Mouse (Mus musculus): Measurements from ENCODE around the gene Ddx60. TPM values are rescaled to one million over a fixed set of nuclear protein-coding genes. Genes with fewer than 3 reads are reported as not detected.

Ddx60 gene
- total and polyA plus RNA-seq, 2 experiments from 2014 or later: 1.5 to 4.5 TPM

- DNase-seq (ENCODE audit: low spot score): peak; percentile 94
- no peak for TF ChIP-seq CTCF (IDR thresholded peaks at IDR 0.05; ENCODE audit: low read depth)
- TF ChIP-seq EP300 (IDR thresholded peaks at IDR 0.05; ENCODE audit: low read depth): peak; percentile 75; the same call in 1 of the 2 replicates
- Histone ChIP-seq H3K27me3 (ENCODE audit: control insufficient read depth, insufficient read depth, low read length) (no peaks in the 10 kb centered on the region), H3K9ac (replicated peaks; ENCODE audit: low read depth, low read length) (peak within 1 kb of the TSS; percentile 80), H3K4me1 (ENCODE audit: control insufficient read depth, insufficient read depth) (0 out of 2 replicates have a peak, but pooled peaks cover 9% of the 10 kb centered on the region), H3K36me3 (replicated peaks; ENCODE audit: control insufficient read depth, insufficient read depth, low read length) (peaks cover 3% of the 10 kb centered on the region; the same call in 1 of the 2 replicates), H3K27ac (ENCODE audit: low read depth) (peak within 1 kb of the TSS; percentile 97), H3K4me3 (ENCODE audit: low read depth, low read length) (peak within 1 kb of the TSS; percentile 58), H3K9me3 (replicated peaks; ENCODE audit: control insufficient read depth, low read length) (no peaks in the 10 kb centered on the region), H3K4me2 (ENCODE audit: low read depth, low read length) (peak within 1 kb of the TSS; percentile 60)
- 29% methylated on average over 5 of the region's 5 CpGs for WGBS
- peak; percentile 93 for ATAC-seq (ENCODE audit: insufficient read depth, low read depth)
These were observed 25.4 kb upstream of the Ddx60 start, which contains the start of gene Palld for GRCm38 (mm10) chr8:61902521-61902920. Gene Palld (minus strand): TSS chr8:61902690.

- peaks cover 19% of the 10 kb centered on the region; the same call in 1 of the 2 replicates for H3K4me1 ChIP-seq (ENCODE audit: control insufficient read depth, insufficient read depth)
- peak overlapping the region; percentile 58 for H3K4me2 ChIP-seq (ENCODE audit: low read depth, low read length)
- H3K27ac ChIP-seq (ENCODE audit: low read depth): peak overlapping the region; percentile 96
- no peaks in the 10 kb centered on the region for H3K27me3 ChIP-seq (ENCODE audit: control insufficient read depth, insufficient read depth, low read length)
- H3K4me3 ChIP-seq (ENCODE audit: low read depth, low read length): 0 out of 2 replicates have a peak overlapping the region, but pooled peaks have one; percentile 7
- DNase-seq (ENCODE audit: low spot score) (peak; percentile 93), ATAC-seq (ENCODE audit: insufficient read depth, low read depth) (peak; percentile 98)
- H3K9ac ChIP-seq (replicated peaks; ENCODE audit: low read depth, low read length): peak overlapping the region; percentile 40; the same call in 1 of the 2 replicates
- TF ChIP-seq EP300 (IDR thresholded peaks at IDR 0.05; ENCODE audit: low read depth) (peak; percentile 95), CTCF (IDR thresholded peaks at IDR 0.05; ENCODE audit: low read depth) (no peak)
- H3K9me3 ChIP-seq (replicated peaks; ENCODE audit: control insufficient read depth, low read length): no peaks in the 10 kb centered on the region
- WGBS: 9% methylated on average over 13 of the region's 13 CpGs
- no peaks in the 10 kb centered on the region for H3K36me3 ChIP-seq (replicated peaks; ENCODE audit: control insufficient read depth, insufficient read depth, low read length)
These were observed 19.3 kb upstream of the Ddx60 start for GRCm38 (mm10) chr8:61908303-61909215.

DNA sequence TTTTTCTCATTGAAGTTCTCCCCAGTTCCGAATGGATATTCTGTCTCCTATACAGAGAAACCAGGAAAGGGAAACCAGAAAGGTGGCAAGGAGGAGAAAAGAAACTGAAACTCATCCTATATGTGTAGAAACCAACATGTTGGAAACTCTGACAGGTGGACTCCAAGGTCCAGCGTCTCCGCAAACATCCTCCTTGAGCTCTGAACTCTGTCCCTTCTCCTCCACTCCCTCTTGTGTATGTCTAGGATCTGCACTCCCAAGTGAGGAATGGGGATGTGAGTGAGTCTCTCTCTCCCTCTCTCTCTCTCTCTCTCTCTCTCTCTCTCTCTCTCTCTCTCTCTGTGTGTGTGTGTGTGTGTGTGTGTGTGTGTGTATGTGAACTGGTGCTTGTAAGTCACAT is 18.6 kb upstream of the Ddx60 start:
- Histone ChIP-seq H3K4me3 (ENCODE audit: low read depth, low read length) (0 out of 2 replicates have a peak overlapping the region, but pooled peaks have one; percentile 5), H3K9ac (replicated peaks; ENCODE audit: low read depth, low read length) (no peak overlapping the region), H3K36me3 (replicated peaks; ENCODE audit: control insufficient read depth, insufficient read depth, low read length) (no peaks in the 10 kb centered on the region), H3K27ac (ENCODE audit: low read depth) (peak overlapping the region; percentile 83), H3K27me3 (ENCODE audit: control insufficient read depth, insufficient read depth, low read length) (no peaks in the 10 kb centered on the region), H3K9me3 (replicated peaks; ENCODE audit: control insufficient read depth, low read length) (no peaks in the 10 kb centered on the region), H3K4me1 (ENCODE audit: control insufficient read depth, insufficient read depth) (peaks cover 22% of the 10 kb centered on the region; the same call in 1 of the 2 replicates), H3K4me2 (ENCODE audit: low read depth, low read length) (peak overlapping the region; percentile 58)
- TF ChIP-seq CTCF (IDR thresholded peaks at IDR 0.05; ENCODE audit: low read depth) (no peak), EP300 (IDR thresholded peaks at IDR 0.05; ENCODE audit: low read depth) (no peak)
- no peak for ATAC-seq (ENCODE audit: insufficient read depth, low read depth)
- 48% methylated on average over 3 of the region's 3 CpGs for WGBS
- no peak for DNase-seq (ENCODE audit: low spot score)

- TF ChIP-seq EP300 (IDR thresholded peaks at IDR 0.05; ENCODE audit: low read depth) (no peak), CTCF (IDR thresholded peaks at IDR 0.05; ENCODE audit: low read depth) (no peak)
- Histone ChIP-seq H3K36me3 (replicated peaks; ENCODE audit: control insufficient read depth, insufficient read depth, low read length) (no peaks in the 10 kb centered on the region), H3K27ac (ENCODE audit: low read depth) (no peak overlapping the region), H3K9me3 (replicated peaks; ENCODE audit: control insufficient read depth, low read length) (no peaks in the 10 kb centered on the region), H3K27me3 (ENCODE audit: control insufficient read depth, insufficient read depth, low read length) (no peaks in the 10 kb centered on the region), H3K4me1 (ENCODE audit: control insufficient read depth, insufficient read depth) (peaks cover 23% of the 10 kb centered on the region; the same call in 1 of the 2 replicates), H3K4me2 (ENCODE audit: low read depth, low read length) (no peak overlapping the region), H3K9ac (replicated peaks; ENCODE audit: low read depth, low read length) (no peak overlapping the region), H3K4me3 (ENCODE audit: low read depth, low read length) (no peak overlapping the region)
- 92% methylated on average over 5 of the region's 5 CpGs for WGBS
- ATAC-seq (ENCODE audit: insufficient read depth, low read depth) (no peak), DNase-seq (ENCODE audit: low spot score) (no peak)
These were observed 15.1 kb upstream of the Ddx60 start for GRCm38 (mm10) chr8:61912817-61913216.

DNA sequence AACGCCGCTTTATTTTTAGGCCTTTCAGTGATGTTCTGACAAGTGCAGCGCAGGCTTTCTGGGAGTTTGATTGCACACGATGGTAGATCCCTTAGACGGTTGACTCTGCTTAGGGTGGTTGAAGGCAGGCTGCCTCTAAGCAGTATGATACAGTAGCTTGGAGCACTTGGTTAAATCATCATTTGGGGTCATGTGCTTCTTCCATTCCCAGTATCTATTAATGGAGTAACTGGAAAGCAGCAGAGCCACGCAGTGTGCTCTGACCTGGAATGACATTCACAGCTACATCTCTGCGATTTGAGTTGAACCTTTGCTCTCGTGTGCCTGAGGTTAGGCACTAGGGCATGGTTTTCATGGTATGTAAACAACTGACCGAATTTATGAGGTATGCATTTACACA is 13.9 kb upstream of the Ddx60 start:
- DNase-seq (ENCODE audit: low spot score): no peak
- no peaks in the 10 kb centered on the region for H3K36me3 ChIP-seq (replicated peaks; ENCODE audit: control insufficient read depth, insufficient read depth, low read length)
- H3K27me3 ChIP-seq (ENCODE audit: control insufficient read depth, insufficient read depth, low read length): no peaks in the 10 kb centered on the region
- ATAC-seq (ENCODE audit: insufficient read depth, low read depth): peak; percentile 63
- H3K9me3 ChIP-seq (replicated peaks; ENCODE audit: control insufficient read depth, low read length): no peaks in the 10 kb centered on the region
- WGBS: 33% methylated on average over 9 of the region's 9 CpGs
- peaks cover 18% of the 10 kb centered on the region; the same call in 1 of the 2 replicates for H3K4me1 ChIP-seq (ENCODE audit: control insufficient read depth, insufficient read depth)
- H3K4me2 ChIP-seq (ENCODE audit: low read depth, low read length): 0 out of 2 replicates have a peak overlapping the region, but pooled peaks have one; percentile 14
- peak overlapping the region; percentile 60 for H3K27ac ChIP-seq (ENCODE audit: low read depth)
- no peak overlapping the region for H3K4me3 ChIP-seq (ENCODE audit: low read depth, low read length)
- TF ChIP-seq CTCF (IDR thresholded peaks at IDR 0.05; ENCODE audit: low read depth) (no peak), EP300 (IDR thresholded peaks at IDR 0.05; ENCODE audit: low read depth) (no peak)
- H3K9ac ChIP-seq (replicated peaks; ENCODE audit: low read depth, low read length): no peak overlapping the region
